Mouse (Mus musculus) intestine, embryonic 14.5 days (tissue): ENCODE measurements around the gene Camk2d. TPM values are rescaled to one million over a fixed set of nuclear protein-coding genes. Genes with fewer than 3 reads are reported as not detected.

Source experiments
- ATAC-seq: fragments of 200-750 bp; cut with Nextera tagmentation; replicated peaks from 2 replicates; pipeline ENCODE4 v1.8.0; 2017; ENCODE audit warnings: low read depth, moderate number of reproducible peaks, moderate TSS enrichment, moderate library complexity; ENCODE audit not compliant: low FRiP score, low TSS enrichment
- DNase-seq: peaks from one replicate; pipeline ENCODE4 v3.0.0-alpha.2; 2018; ENCODE audit warnings: low spot score
- H3K27ac ChIP-seq: fragments of 300-500 bp; sonication (generic); 2 replicates; pipeline ENCODE4 v1.5.1; 2014; ENCODE audit warnings: low read depth, mild to moderate bottlenecking, control low read depth
- H3K27me3 ChIP-seq: fragments of 300-500 bp; sonication (generic); replicated peaks from 2 replicates; pipeline ENCODE4 v1.6.1; 2014; ENCODE audit warnings: low read length, control low read depth; ENCODE audit not compliant: control insufficient read depth, insufficient read depth
- H3K36me3 ChIP-seq: fragments of 300-500 bp; sonication (generic); 2 replicates; pipeline ENCODE4 v1.6.1; 2014; ENCODE audit warnings: low read length, control low read depth; ENCODE audit not compliant: control insufficient read depth, insufficient read depth
- H3K4me1 ChIP-seq: fragments of 300-500 bp; sonication (generic); replicated peaks from 2 replicates; pipeline ENCODE4 v1.6.1; 2014; ENCODE audit warnings: low read length, control low read depth, mixed read lengths; ENCODE audit not compliant: control insufficient read depth, insufficient read depth
- H3K4me2 ChIP-seq: fragments of 300-500 bp; sonication (generic); 2 replicates; pipeline ENCODE4 v1.6.1; 2014; ENCODE audit warnings: low read length
- H3K4me3 ChIP-seq: fragments of 300-500 bp; sonication (generic); 2 replicates; pipeline ENCODE4 v1.5.1; 2014; ENCODE audit warnings: low read depth, low read length, control low read depth, mixed read lengths
- H3K9ac ChIP-seq: fragments of 300-500 bp; sonication (generic); 2 replicates; pipeline ENCODE4 v1.6.1; 2014; ENCODE audit warnings: mild to moderate bottlenecking, low read length
- H3K9me3 ChIP-seq: fragments of 300-500 bp; sonication (generic); 2 replicates; pipeline ENCODE4 v1.6.1; 2016; ENCODE audit warnings: low read length, control low read depth; ENCODE audit not compliant: control insufficient read depth
- WGBS: fragments of 180-500 bp; shearing (Covaris S2); extraction: QIAGEN DNeasy Blood & Tissue Kit; methylation state at CpG from one replicate; pipeline ENCODE4 v1.1.7; 2014; 5-methylcytosine and 5-hydroxymethylcytosine counted together
- polyA plus RNA-seq: library from polyadenylated mRNA; unstranded; fragments of >200 nt; fragmentation: Nextera tagmentation; extraction: Ambion mirVana; gene quantifications from 2 replicates; pipeline ENCODE4 v1.2.1, GENCODE M21; 2014

The Camk2d gene
- polyA plus RNA-seq, 1 experiment from 2014 or later: 47.0 TPM

- Histone ChIP-seq H3K9me3 (no peaks in the 10 kb centered on the region), H3K27me3 (no peaks in the 10 kb centered on the region), H3K9ac (no peak overlapping the region), H3K4me2 (no peak overlapping the region), H3K4me1 (no peaks in the 10 kb centered on the region), H3K4me3 (no peak overlapping the region), H3K27ac (no peak overlapping the region), H3K36me3 (no peaks in the 10 kb centered on the region)
- no peak for DNase-seq
- 90% methylated on average over 1 of the region's 1 CpGs for WGBS
- ATAC-seq: no peak
Observed at GRCm38 (mm10) chr3:126740146-126740545, 144.0 kb downstream of the Camk2d start.

GRCm38 (mm10) chr3:126744432-126745133 lies 148.5 kb downstream of the Camk2d start:
- no peaks in the 10 kb centered on the region for H3K9me3 ChIP-seq
- H3K27me3 ChIP-seq: no peaks in the 10 kb centered on the region
- no peak overlapping the region for H3K4me2 ChIP-seq
- 65% methylated on average over 3 of the region's 3 CpGs for WGBS
- no peak overlapping the region for H3K27ac ChIP-seq
- ATAC-seq (no peak), DNase-seq (no peak)
- H3K4me3 ChIP-seq: no peak overlapping the region
- no peak overlapping the region for H3K9ac ChIP-seq
- H3K4me1 ChIP-seq: peaks cover 5% of the 10 kb centered on the region; the same call in 1 of the 2 replicates
- no peaks in the 10 kb centered on the region for H3K36me3 ChIP-seq

- H3K9ac ChIP-seq: no peak overlapping the region
- no peaks in the 10 kb centered on the region for H3K27me3 ChIP-seq
- no peak overlapping the region for H3K4me2 ChIP-seq
- 69% methylated on average over 11 of the region's 11 CpGs for WGBS
- H3K36me3 ChIP-seq: no peaks in the 10 kb centered on the region
- DNase-seq: no peak
- no peaks in the 10 kb centered on the region for H3K9me3 ChIP-seq
- H3K4me1 ChIP-seq: peaks cover 5% of the 10 kb centered on the region; the same call in 1 of the 2 replicates
- H3K4me3 ChIP-seq: no peak overlapping the region
- no peak overlapping the region for H3K27ac ChIP-seq
- no peak for ATAC-seq
Observed at GRCm38 (mm10) chr3:126746148-126746803, 150.2 kb downstream of the Camk2d start.

GRCm38 (mm10) chr3:126747628-126748027 lies 151.5 kb downstream of the Camk2d start:
- DNase-seq (no peak), ATAC-seq (no peak)
- WGBS: 78% methylated on average over 3 of the region's 3 CpGs
- Histone ChIP-seq H3K4me3 (no peak overlapping the region), H3K9ac (no peak overlapping the region), H3K9me3 (no peaks in the 10 kb centered on the region), H3K4me2 (no peak overlapping the region), H3K27me3 (no peaks in the 10 kb centered on the region), H3K4me1 (peaks cover 5% of the 10 kb centered on the region; the same call in 1 of the 2 replicates), H3K27ac (no peak overlapping the region), H3K36me3 (no peaks in the 10 kb centered on the region)

GRCm38 (mm10) chr3:126751377-126752098 lies 155.4 kb downstream of the Camk2d start:
- Histone ChIP-seq H3K27me3 (no peaks in the 10 kb centered on the region), H3K4me3 (no peak overlapping the region), H3K4me2 (no peak overlapping the region), H3K36me3 (no peaks in the 10 kb centered on the region), H3K27ac (no peak overlapping the region), H3K9me3 (no peaks in the 10 kb centered on the region), H3K4me1 (peaks cover under 1% of the 10 kb centered on the region; the same call in 1 of the 2 replicates), H3K9ac (no peak overlapping the region)
- DNase-seq: no peak
- 74% methylated on average over 7 of the region's 7 CpGs for WGBS
- ATAC-seq: no peak

GRCm38 (mm10) chr3:126752978-126753377 lies 156.9 kb downstream of the Camk2d start:
- 89% methylated on average over 6 of the region's 6 CpGs for WGBS
- H3K36me3 ChIP-seq: no peaks in the 10 kb centered on the region
- no peak overlapping the region for H3K4me2 ChIP-seq
- no peaks in the 10 kb centered on the region for H3K4me1 ChIP-seq
- ATAC-seq (no peak), DNase-seq (no peak)
- H3K9ac ChIP-seq: no peak overlapping the region
- no peaks in the 10 kb centered on the region for H3K27me3 ChIP-seq
- H3K9me3 ChIP-seq: no peaks in the 10 kb centered on the region
- no peak overlapping the region for H3K27ac ChIP-seq
- H3K4me3 ChIP-seq: no peak overlapping the region

- DNase-seq: no peak
- no peak overlapping the region for H3K9ac ChIP-seq
- no peaks in the 10 kb centered on the region for H3K27me3 ChIP-seq
- H3K4me3 ChIP-seq: no peak overlapping the region
- no peaks in the 10 kb centered on the region for H3K4me1 ChIP-seq
- ATAC-seq: no peak
- H3K9me3 ChIP-seq: no peaks in the 10 kb centered on the region
- 94% methylated on average over 1 of the region's 1 CpGs for WGBS
- no peak overlapping the region for H3K4me2 ChIP-seq
- no peak overlapping the region for H3K27ac ChIP-seq
- H3K36me3 ChIP-seq: no peaks in the 10 kb centered on the region
Observed at GRCm38 (mm10) chr3:126758398-126758797, 162.3 kb downstream of the Camk2d start.

GRCm38 (mm10) chr3:126760608-126761007 lies 164.5 kb downstream of the Camk2d start:
- Histone ChIP-seq H3K4me2 (no peak overlapping the region), H3K9me3 (no peaks in the 10 kb centered on the region), H3K4me3 (no peak overlapping the region), H3K27ac (no peak overlapping the region), H3K4me1 (no peaks in the 10 kb centered on the region), H3K9ac (no peak overlapping the region), H3K27me3 (no peaks in the 10 kb centered on the region), H3K36me3 (no peaks in the 10 kb centered on the region)
- no peak for ATAC-seq
- WGBS: 82% methylated on average over 3 of the region's 3 CpGs
- DNase-seq: no peak
